Mouse (Mus musculus) limb, embryonic 11.5 days (tissue): Measurements from ENCODE around the gene Ninj2. TPM values are rescaled to one million over a fixed set of nuclear protein-coding genes. Genes with fewer than 3 reads are reported as not detected.

Experiments
- ATAC-seq: fragments of 200-750 bp; cut with Nextera tagmentation; 2 replicates; pipeline ENCODE4 v1.8.0; 2017; ENCODE audit warnings: low read depth; ENCODE audit not compliant: insufficient number of reproducible peaks, low FRiP score, low TSS enrichment
- DNase-seq: peaks from one replicate; pipeline ENCODE4 v3.0.0-alpha.2; 2015; ENCODE audit warnings: low spot score
- H3K27ac ChIP-seq: fragments of 300-500 bp; sonication (generic); replicated peaks from 2 replicates; pipeline ENCODE4 v1.5.1; 2014; ENCODE audit warnings: low read depth, mild to moderate bottlenecking, low read length
- H3K27me3 ChIP-seq: fragments of 300-500 bp; sonication (generic); 2 replicates; pipeline ENCODE4 v1.6.1; 2014; ENCODE audit warnings: mild to moderate bottlenecking, low read length, mixed read lengths; ENCODE audit not compliant: control insufficient read depth, insufficient read depth
- H3K36me3 ChIP-seq: fragments of 300-500 bp; sonication (generic); 2 replicates; pipeline ENCODE4 v1.6.1; 2014; ENCODE audit warnings: mild to moderate bottlenecking, low read length, moderate library complexity, mixed read lengths; ENCODE audit not compliant: control insufficient read depth, insufficient read depth
- H3K4me1 ChIP-seq: fragments of 300-500 bp; sonication (generic); 2 replicates; pipeline ENCODE4 v1.6.1; 2014; ENCODE audit warnings: low read length, mixed read lengths; ENCODE audit not compliant: control insufficient read depth, insufficient read depth
- H3K4me2 ChIP-seq: fragments of 300-500 bp; sonication (generic); 2 replicates; pipeline ENCODE4 v1.6.1; 2014; ENCODE audit warnings: low read depth, mild to moderate bottlenecking, moderate library complexity; ENCODE audit not compliant: severe bottlenecking
- H3K4me3 ChIP-seq: fragments of 300-500 bp; sonication (generic); 2 replicates; pipeline ENCODE4 v1.5.1; 2014; ENCODE audit warnings: low read depth, low read length
- H3K9ac ChIP-seq: fragments of 300-500 bp; sonication (generic); 2 replicates; pipeline ENCODE4 v1.6.1; 2014; ENCODE audit warnings: mild to moderate bottlenecking, low read length
- H3K9me3 ChIP-seq: fragments of 300-500 bp; sonication (generic); 2 replicates; pipeline ENCODE4 v1.6.1; 2016; ENCODE audit warnings: low read length; ENCODE audit not compliant: control insufficient read depth
- WGBS: fragments of 180-500 bp; shearing (Covaris S2); extraction: QIAGEN DNeasy Blood & Tissue Kit; methylation state at CpG from one replicate; pipeline ENCODE4 v1.1.7; 2014; 5-methylcytosine and 5-hydroxymethylcytosine counted together
- polyA plus RNA-seq: library from polyadenylated mRNA; unstranded; fragments of >200 nt; fragmentation: Nextera tagmentation; extraction: Ambion mirVana; gene quantifications from 2 replicates; pipeline ENCODE4 v1.2.1, GENCODE M21; 2014

The Ninj2 gene
- polyA plus RNA-seq, result not detected in 2 replicates

- WGBS, result 73% methylated on average over 11 of the region's 11 CpGs
Measured at GRCm38 (mm10) chr6:120093100-120093499, at the start of gene Ninj2. Ninj2 (plus strand) TSS chr6:120093350.

GRCm38 (mm10) chr6:120045406-120045805, 47.7 kb upstream of the Ninj2 start:
- no peak for ATAC-seq
- no peak overlapping the region for H3K4me2 ChIP-seq

More at GRCm38 (mm10) chr6:120093100-120093499, at the start of gene Ninj2:
- no peak for ATAC-seq
- H3K4me2 ChIP-seq, result no peak within 1 kb of the TSS
- no peak within 1 kb of the TSS for H3K27ac ChIP-seq
- H3K9ac ChIP-seq, result no peak within 1 kb of the TSS
- no peak for DNase-seq
- no peaks in the 10 kb centered on the region for H3K9me3 ChIP-seq
- H3K27me3 ChIP-seq, result no peaks in the 10 kb centered on the region
- H3K36me3 ChIP-seq, result no peaks in the 10 kb centered on the region
- no peak within 1 kb of the TSS for H3K4me3 ChIP-seq
- no peaks in the 10 kb centered on the region for H3K4me1 ChIP-seq

GRCm38 (mm10) chr6:120047705-120048292, 45.4 kb upstream of the Ninj2 start:
- no peak overlapping the region for H3K9ac ChIP-seq
- DNase-seq, result no peak
- H3K27me3 ChIP-seq, result no peaks in the 10 kb centered on the region
- no peaks in the 10 kb centered on the region for H3K9me3 ChIP-seq
- 76% methylated on average over 7 of the region's 7 CpGs for whole genome bisulfite sequencing
- no peaks in the 10 kb centered on the region for H3K4me1 ChIP-seq
- no peak overlapping the region for H3K27ac ChIP-seq
- no peak overlapping the region for H3K4me3 ChIP-seq
- no peaks in the 10 kb centered on the region for H3K36me3 ChIP-seq
- no peak for ATAC-seq
- no peak overlapping the region for H3K4me2 ChIP-seq

More at GRCm38 (mm10) chr6:120045406-120045805, 47.7 kb upstream of the Ninj2 start:
- H3K4me1 ChIP-seq, result no peaks in the 10 kb centered on the region
- DNase-seq, result no peak
- H3K9ac ChIP-seq, result no peak overlapping the region
- no peak overlapping the region for H3K4me3 ChIP-seq
- no peaks in the 10 kb centered on the region for H3K27me3 ChIP-seq
- no peaks in the 10 kb centered on the region for H3K36me3 ChIP-seq
- H3K9me3 ChIP-seq, result no peaks in the 10 kb centered on the region
- no peak overlapping the region for H3K27ac ChIP-seq
- 76% methylated on average over 4 of the region's 4 CpGs for WGBS

GRCm38 (mm10) chr6:120054412-120054811, 38.7 kb upstream of the Ninj2 start:
- 89% methylated on average over 6 of the region's 6 CpGs for WGBS
- ATAC-seq (no peak), DNase-seq (no peak)
- Histone ChIP-seq H3K27me3 (no peaks in the 10 kb centered on the region), H3K4me2 (no peak overlapping the region), H3K36me3 (no peaks in the 10 kb centered on the region), H3K9me3 (no peaks in the 10 kb centered on the region), H3K9ac (no peak overlapping the region), H3K27ac (no peak overlapping the region), H3K4me1 (no peaks in the 10 kb centered on the region), H3K4me3 (no peak overlapping the region)

- H3K4me2 ChIP-seq, result no peak overlapping the region
- WGBS, result 72% methylated on average over 2 of the region's 2 CpGs
- no peaks in the 10 kb centered on the region for H3K9me3 ChIP-seq
- H3K4me1 ChIP-seq, result no peaks in the 10 kb centered on the region
- H3K27me3 ChIP-seq, result no peaks in the 10 kb centered on the region
- no peak for ATAC-seq
- no peaks in the 10 kb centered on the region for H3K36me3 ChIP-seq
- no peak overlapping the region for H3K4me3 ChIP-seq
- no peak overlapping the region for H3K9ac ChIP-seq
- no peak overlapping the region for H3K27ac ChIP-seq
- DNase-seq, result no peak
Measured at GRCm38 (mm10) chr6:120055666-120056540, 37.2 kb upstream of the Ninj2 start.

- WGBS, result 92% methylated on average over 5 of the region's 5 CpGs
- Histone ChIP-seq H3K27ac (no peak overlapping the region), H3K36me3 (no peaks in the 10 kb centered on the region), H3K4me2 (no peak overlapping the region), H3K9ac (no peak overlapping the region), H3K9me3 (no peaks in the 10 kb centered on the region), H3K27me3 (no peaks in the 10 kb centered on the region), H3K4me1 (no peaks in the 10 kb centered on the region), H3K4me3 (no peak overlapping the region)
- ATAC-seq, result no peak
- no peak for DNase-seq
Measured at GRCm38 (mm10) chr6:120062934-120063333, 30.2 kb upstream of the Ninj2 start.

- Histone ChIP-seq H3K9me3 (no peaks in the 10 kb centered on the region), H3K36me3 (no peaks in the 10 kb centered on the region), H3K9ac (no peak overlapping the region), H3K27ac (no peak overlapping the region), H3K4me2 (no peak overlapping the region), H3K27me3 (no peaks in the 10 kb centered on the region), H3K4me1 (no peaks in the 10 kb centered on the region), H3K4me3 (no peak overlapping the region)
- WGBS, result 38% methylated on average over 2 of the region's 2 CpGs
- DNase-seq (no peak), ATAC-seq (no peak)
Measured at GRCm38 (mm10) chr6:120064627-120065026, 28.5 kb upstream of the Ninj2 start.

- H3K36me3 ChIP-seq, result no peaks in the 10 kb centered on the region
- H3K4me2 ChIP-seq, result no peak overlapping the region
- no peaks in the 10 kb centered on the region for H3K9me3 ChIP-seq
- H3K4me1 ChIP-seq, result no peaks in the 10 kb centered on the region
- H3K4me3 ChIP-seq, result no peak overlapping the region
- WGBS, result 68% methylated on average over 6 of the region's 6 CpGs
- H3K9ac ChIP-seq, result no peak overlapping the region
- DNase-seq, result no peak
- H3K27me3 ChIP-seq, result no peaks in the 10 kb centered on the region
- no peak overlapping the region for H3K27ac ChIP-seq
- ATAC-seq, result no peak
Measured at GRCm38 (mm10) chr6:120065552-120066177, 27.5 kb upstream of the Ninj2 start.
